17 mouse cellular contexts compared by ENCODE assay signal in the genomic region with DNA sequence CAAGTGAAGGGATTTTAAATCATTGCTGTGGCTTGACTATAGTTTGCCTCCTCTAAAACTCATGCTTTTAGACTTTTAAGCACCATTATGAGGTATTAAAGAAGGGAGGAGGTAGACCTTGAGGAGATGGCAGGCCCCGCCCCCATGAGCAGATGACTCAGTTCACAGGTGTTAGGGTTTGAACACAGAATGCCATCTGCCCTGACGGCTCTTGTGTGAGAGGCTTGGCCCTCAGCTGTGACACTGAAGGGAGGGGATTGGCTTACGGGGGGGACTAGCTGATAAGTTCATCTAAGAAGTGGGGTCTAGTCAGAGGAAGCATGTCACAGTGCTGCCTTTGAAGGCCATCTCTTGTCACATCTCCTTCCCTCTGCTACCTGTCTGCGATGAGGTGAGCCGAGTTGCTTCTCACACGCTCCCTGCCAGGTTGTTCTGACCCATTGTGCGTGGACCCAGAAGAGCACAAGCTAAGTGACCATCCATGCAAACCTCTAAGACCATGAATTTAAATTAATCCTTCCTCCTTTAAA. TPM values are rescaled to one million over a fixed set of nuclear protein-coding genes. Genes with fewer than 3 reads are reported as not detected.
"Had no signal": no experiment of that assay in that cellular context is flagged by ENCODE, and none has a peak within 500 bp of the region (broad histone marks: within the 10 kb centered on the region; RNA-seq: fewer than 3 reads in every experiment).

No protein-coding gene starts in this region.

- H3K36me3 ChIP-seq: kidney, embryonic 15.5 days; limb, embryonic 15.5 days; liver, embryonic 12.5 days; midbrain, embryonic 12.5 days; neural tube, embryonic 15.5 days had no signal

- H3K27ac ChIP-seq: kidney, embryonic 15.5 days; limb, embryonic 15.5 days; liver, embryonic 12.5 days; midbrain, embryonic 12.5 days; neural tube, embryonic 15.5 days; stomach, postnatal 0 days had no signal

- H3K4me2 ChIP-seq: kidney, embryonic 15.5 days; limb, embryonic 15.5 days; liver, embryonic 12.5 days; lung, embryonic 14.5 days; midbrain, embryonic 12.5 days; neural tube, embryonic 15.5 days had no signal

- H3K4me3 ChIP-seq: kidney, embryonic 15.5 days; limb, embryonic 15.5 days; liver, embryonic 12.5 days; midbrain, embryonic 12.5 days; neural tube, embryonic 15.5 days had no signal

- H3K27me3 ChIP-seq: kidney, embryonic 15.5 days; limb, embryonic 15.5 days; liver, embryonic 12.5 days; midbrain, embryonic 12.5 days; neural tube, embryonic 15.5 days had no signal

- H3K9me3 ChIP-seq: limb, embryonic 15.5 days; midbrain, embryonic 12.5 days; neural tube, embryonic 15.5 days had no signal

- DNase-seq: kidney, adult 2 months; kidney, postnatal 14 days; layer of hippocampus, postnatal 36 days; lung, postnatal 4 days; right cerebral cortex, adult 18-20 months; right cerebral cortex, postnatal 25 days had no signal

- H3K4me1 ChIP-seq: kidney, embryonic 15.5 days; liver, embryonic 12.5 days; midbrain, embryonic 12.5 days; neural tube, embryonic 15.5 days had no signal

RNA-seq across cellular contexts. Expression of gene Medag, which starts 10.0 kb away (rescaled TPM):
- total RNA-seq: megakaryocyte-erythroid progenitor cell, adult 5-6 weeks had no signal

RNA-seq across cellular contexts. Expression of gene Tex26, which starts 37.9 kb away (rescaled TPM):
- total RNA-seq: left cerebral cortex, postnatal 25 days; megakaryocyte-erythroid progenitor cell, adult 5-6 weeks had no signal
- polyA plus RNA-seq: kidney, adult 2 months; liver, embryonic 16.5 days; small intestine, adult 2 months had no signal
